Mouse (Mus musculus) cortical plate, adult 2 months (tissue): ENCODE data around the gene Bcl6b.

Source experiments
- CTCF ChIP-seq: fragments of 200-500 bp; IDR thresholded peaks from 2 replicates; pipeline ENCODE4 v1.5.1; 2011; ENCODE audit warnings: mild to moderate bottlenecking, control low read depth, low read length; ENCODE audit not compliant: insufficient read depth; ENCODE audit errors: extremely low read depth
- POLR2A ChIP-seq: fragments of 200-500 bp; IDR thresholded peaks from 2 replicates; pipeline ENCODE4 v1.6.1; 2011; ENCODE audit warnings: mild to moderate bottlenecking, low read length, control low read depth; ENCODE audit not compliant: insufficient read depth; ENCODE audit errors: extremely low read depth

DNA sequence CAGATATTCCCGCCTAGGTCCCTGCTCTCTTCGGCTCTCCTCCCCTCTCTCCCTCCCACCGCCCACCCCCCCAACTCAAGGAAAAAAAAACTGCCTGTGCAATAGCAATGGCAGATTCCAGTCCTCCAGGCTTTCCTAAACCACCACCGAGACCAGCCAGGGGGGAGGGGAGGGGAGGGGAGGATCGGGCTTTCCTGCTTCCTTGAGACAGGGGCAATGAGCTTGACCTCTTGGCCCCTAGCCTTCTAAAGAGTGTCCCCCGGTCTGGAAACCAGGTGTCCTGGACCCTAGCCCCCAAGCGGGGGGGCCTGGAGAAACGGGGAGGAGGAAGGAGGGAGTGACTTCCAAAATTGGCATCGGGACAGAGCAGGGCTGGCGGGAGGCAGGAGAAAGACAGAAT lies 2.9 kb upstream of the Bcl6b start:
- TF ChIP-seq POLR2A: no peak
- no peak for TF ChIP-seq CTCF
